Mouse (Mus musculus): ENCODE measurements at regions not wholly inside any gene's neighbourhood (a gene's known extent, or its start where the extent isn't known, plus 50 kb on each side); places are given as distances from the start of the nearest gene placed in this dataset.

- no peak for TF ChIP-seq POLR2A (IDR thresholded peaks at IDR 0.05; ENCODE audit: borderline replicate concordance, insufficient read depth, low read length)
- TF ChIP-seq CTCF (IDR thresholded peaks at IDR 0.05; ENCODE audit: borderline replicate concordance, insufficient read depth, low read depth, low read length), result no peak
- Histone ChIP-seq H3K27ac (ENCODE audit: insufficient read depth, low read length) (no peak overlapping the region), H3K4me3 (replicated peaks; ENCODE audit: insufficient read depth, low read depth, low read length) (no peak overlapping the region), H3K27me3 (ENCODE audit: control insufficient read depth, insufficient read depth, low read length) (no peaks in the 10 kb centered on the region), H3K4me1 (ENCODE audit: control insufficient read depth, insufficient read depth, low read length) (no peaks in the 10 kb centered on the region)
- DNase-seq, result no peak
- WGBS, result 81% methylated on average over 5 of the region's 5 CpGs
These were observed 53.4 kb upstream of the Cdh5 start for GRCm38 (mm10) chr8:104048037-104048436.

- TF ChIP-seq POLR2A (IDR thresholded peaks at IDR 0.05; ENCODE audit: borderline replicate concordance, insufficient read depth, low read length), result no peak
- no peak for TF ChIP-seq CTCF (IDR thresholded peaks at IDR 0.05; ENCODE audit: borderline replicate concordance, insufficient read depth, low read depth, low read length)
- Histone ChIP-seq H3K4me1 (ENCODE audit: control insufficient read depth, insufficient read depth, low read length) (no peaks in the 10 kb centered on the region), H3K27me3 (ENCODE audit: control insufficient read depth, insufficient read depth, low read length) (no peaks in the 10 kb centered on the region), H3K27ac (ENCODE audit: insufficient read depth, low read length) (no peak overlapping the region), H3K4me3 (replicated peaks; ENCODE audit: insufficient read depth, low read depth, low read length) (no peak overlapping the region)
- DNase-seq, result no peak
- WGBS, result 89% methylated on average over 6 of the region's 6 CpGs
These were observed 52.2 kb upstream of the Cdh5 start for GRCm38 (mm10) chr8:104049181-104049580.

GRCm38 (mm10) chr8:104050694-104051539 is 50.5 kb upstream of the Cdh5 start:
- peak; percentile 78 for TF ChIP-seq CTCF (IDR thresholded peaks at IDR 0.05; ENCODE audit: borderline replicate concordance, insufficient read depth, low read depth, low read length)
- TF ChIP-seq POLR2A (IDR thresholded peaks at IDR 0.05; ENCODE audit: borderline replicate concordance, insufficient read depth, low read length), result no peak
- no peaks in the 10 kb centered on the region for H3K4me1 ChIP-seq (ENCODE audit: control insufficient read depth, insufficient read depth, low read length)
- H3K27ac ChIP-seq (ENCODE audit: insufficient read depth, low read length), result no peak overlapping the region
- no peaks in the 10 kb centered on the region for H3K27me3 ChIP-seq (ENCODE audit: control insufficient read depth, insufficient read depth, low read length)
- peak; percentile 51 to 60 for DNase-seq
- peak overlapping the region; percentile 37 for H3K4me3 ChIP-seq (replicated peaks; ENCODE audit: insufficient read depth, low read depth, low read length)
- 7% methylated on average over 15 of the region's 15 CpGs for WGBS

- 54% methylated on average over 5 of the region's 5 CpGs for WGBS
- TF ChIP-seq CTCF (IDR thresholded peaks at IDR 0.05; ENCODE audit: borderline replicate concordance, insufficient read depth, low read depth, low read length), result no peak
- no peak for TF ChIP-seq POLR2A (IDR thresholded peaks at IDR 0.05; ENCODE audit: borderline replicate concordance, insufficient read depth, low read length)
- no peaks in the 10 kb centered on the region for H3K4me1 ChIP-seq (ENCODE audit: control insufficient read depth, insufficient read depth, low read length)
- DNase-seq, result no peak
- no peaks in the 10 kb centered on the region for H3K27me3 ChIP-seq (ENCODE audit: control insufficient read depth, insufficient read depth, low read length)
- no peak overlapping the region for H3K4me3 ChIP-seq (replicated peaks; ENCODE audit: insufficient read depth, low read depth, low read length)
- no peak overlapping the region for H3K27ac ChIP-seq (ENCODE audit: insufficient read depth, low read length)
These were observed 49.9 kb upstream of the Cdh5 start for GRCm38 (mm10) chr8:104051540-104051882.
